Mouse (Mus musculus) spleen, adult 2 months (tissue): Measurements from ENCODE around the gene Mis18a. TPM values are rescaled to one million over a fixed set of nuclear protein-coding genes. Genes with fewer than 3 reads are reported as not detected.

ENCODE experiments used
- DNase-seq, 2 experiments: peaks; one replicate each; pipeline versions ENCODE4 v3.0.0 to v3.0.0-alpha.2; 2012 to 2021; ENCODE audit warnings: low spot score in 2 of 2, low read depth in 1 of 2
- H3K27ac ChIP-seq: fragments of 200-500 bp; 2 replicates; pipeline ENCODE4 v1.5.1; 2012; ENCODE audit warnings: low read length, inconsistent platforms; ENCODE audit not compliant: insufficient read depth
- H3K27me3 ChIP-seq: fragments of 200-500 bp; 2 replicates; pipeline ENCODE4 v1.6.1; 2012; ENCODE audit warnings: mild to moderate bottlenecking, moderate library complexity, low read length, inconsistent platforms; ENCODE audit not compliant: control insufficient read depth, insufficient read depth
- H3K36me3 ChIP-seq: fragments of 200-500 bp; 2 replicates; pipeline ENCODE4 v1.6.1; 2012; ENCODE audit warnings: mild to moderate bottlenecking, low read length, inconsistent platforms; ENCODE audit not compliant: control insufficient read depth, insufficient read depth
- H3K4me1 ChIP-seq: fragments of 200-500 bp; 2 replicates; pipeline ENCODE4 v1.6.1; 2011; ENCODE audit warnings: inconsistent platforms; ENCODE audit not compliant: control insufficient read depth, insufficient read depth, insufficient read length
- H3K4me3 ChIP-seq: fragments of 200-500 bp; 2 replicates; pipeline ENCODE4 v1.5.1; 2011; ENCODE audit warnings: mild to moderate bottlenecking, inconsistent platforms; ENCODE audit not compliant: insufficient read depth, insufficient read length; ENCODE audit errors: extremely low read depth
- CTCF ChIP-seq: fragments of 200-500 bp; IDR thresholded peaks from 2 replicates; pipeline ENCODE4 v1.5.1; 2011; ENCODE audit warnings: mild to moderate bottlenecking, inconsistent platforms; ENCODE audit not compliant: insufficient read depth, insufficient read length, insufficient replicate concordance; ENCODE audit errors: extremely low read depth
- POLR2A ChIP-seq: fragments of 200-500 bp; IDR thresholded peaks from 2 replicates; pipeline ENCODE4 v1.6.1; 2011; ENCODE audit warnings: low read depth, low read length, inconsistent platforms
- WGBS: fragments of 180-500 bp; shearing (Covaris S2); methylation state at CpG from one replicate; pipeline ENCODE4 v1.1.7; 2018; 5-methylcytosine and 5-hydroxymethylcytosine counted together
- polyA plus RNA-seq: library from polyadenylated mRNA; depleted of rRNA; stranded (reverse); fragments of >200 nt; gene quantifications from 2 replicates; pipeline ENCODE4 v1.2.3, GENCODE M21; 2012; rRNA removed

Gene Mis18a
- 14.6 and 18.8 TPM in 2 replicates for polyA plus RNA-seq

DNA sequence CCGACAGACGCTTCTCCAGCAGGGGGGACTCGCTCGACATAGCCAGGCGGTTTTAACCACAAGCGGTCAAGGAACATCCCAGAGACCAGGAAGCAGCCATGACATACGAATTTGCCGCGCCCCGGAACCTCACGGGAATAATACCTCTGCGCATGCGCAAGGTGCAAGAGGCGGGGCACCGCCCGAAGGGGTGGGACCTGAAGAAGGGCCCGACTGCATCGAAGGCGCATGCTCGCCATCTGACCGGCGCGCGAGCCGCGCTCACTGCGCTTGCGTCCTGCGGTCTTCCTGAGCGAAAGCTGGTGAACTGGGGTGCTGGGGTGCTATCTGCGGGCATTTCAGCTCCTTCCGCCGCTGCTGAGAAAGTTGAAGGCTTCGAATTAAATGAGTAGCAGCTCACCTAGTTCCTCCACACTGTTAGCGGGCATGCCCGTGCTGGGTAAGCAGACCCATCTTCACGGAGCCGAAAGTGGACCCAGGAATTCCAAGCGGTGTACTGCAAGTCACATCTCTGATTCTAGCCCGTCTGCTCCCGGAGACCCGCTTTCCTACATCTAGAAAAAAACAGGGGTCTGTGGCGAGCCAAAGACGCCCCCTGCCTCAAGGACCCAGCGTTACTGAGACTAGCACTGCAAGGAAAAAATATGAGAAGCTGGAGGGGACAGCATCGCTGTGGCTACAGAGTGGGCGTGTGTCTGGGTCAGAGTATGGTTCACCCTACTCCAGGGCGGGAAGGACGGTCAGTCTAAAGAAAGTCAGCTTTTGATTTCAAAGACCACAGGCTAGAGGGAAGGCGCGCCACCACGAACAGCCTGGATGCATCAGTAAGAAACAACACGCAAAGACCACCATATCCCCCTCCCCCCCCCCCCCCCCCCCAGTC lies at the start of gene Mis18a:
Gene Mis18a (minus strand): TSS at position 172 of the 883 bp plus-strand sequence.
- Histone ChIP-seq H3K4me3 (peak within 1 kb of the TSS; percentile 92), H3K36me3 (no peaks in the 10 kb centered on the region), H3K27me3 (no peaks in the 10 kb centered on the region), H3K4me1 (no peaks in the 10 kb centered on the region), H3K27ac (peak within 1 kb of the TSS; percentile 47)
- TF ChIP-seq POLR2A: peak; percentile 65
- TF ChIP-seq CTCF: no peak
- peak; percentile 85 to 94 for DNase-seq
- WGBS: 4% methylated on average over 53 of the region's 53 CpGs

DNA sequence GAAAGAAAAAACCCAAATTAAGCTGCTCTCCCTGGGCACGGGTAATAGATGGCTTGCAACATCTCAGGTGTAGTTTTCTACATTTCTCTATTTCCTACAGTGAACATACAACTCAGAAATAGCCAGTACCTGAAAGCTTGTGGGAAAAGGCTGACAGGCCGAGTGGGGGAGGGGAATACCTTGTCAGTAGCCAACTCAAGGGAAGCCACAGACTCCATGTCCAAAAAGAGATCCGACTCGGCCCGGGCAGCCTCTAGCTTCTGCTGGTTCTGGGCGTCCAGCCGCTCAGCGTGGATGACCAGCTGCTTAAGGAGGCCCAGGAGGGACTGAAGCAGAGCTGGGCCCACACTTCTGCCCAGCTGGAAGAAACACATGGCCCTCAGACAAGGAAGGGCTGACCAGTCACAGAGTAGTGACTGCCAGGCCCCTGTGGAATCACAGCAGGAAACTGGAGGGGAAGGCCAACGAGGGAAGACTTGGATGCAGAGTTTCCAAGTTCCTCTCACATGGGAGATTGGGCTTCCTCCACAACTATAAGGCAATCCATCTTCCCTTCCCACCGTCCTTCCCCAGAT lies 48.8 kb upstream of the Mis18a start:
- Histone ChIP-seq H3K4me3 (no peak overlapping the region), H3K36me3 (peaks cover 57% of the 10 kb centered on the region), H3K27ac (no peak overlapping the region), H3K27me3 (no peaks in the 10 kb centered on the region), H3K4me1 (no peaks in the 10 kb centered on the region)
- TF ChIP-seq POLR2A (no peak), CTCF (no peak)
- 89% methylated on average over 10 of the region's 10 CpGs for WGBS
- DNase-seq: no peak

GRCm38 (mm10) chr16:90774646-90775045 lies 47.4 kb upstream of the Mis18a start:
- Histone ChIP-seq H3K27me3 (no peaks in the 10 kb centered on the region), H3K4me3 (no peak overlapping the region), H3K4me1 (no peaks in the 10 kb centered on the region), H3K27ac (no peak overlapping the region), H3K36me3 (peaks cover 53% of the 10 kb centered on the region)
- no peak for DNase-seq
- WGBS: 96% methylated on average over 6 of the region's 6 CpGs
- no peak for TF ChIP-seq CTCF
- no peak for TF ChIP-seq POLR2A

GRCm38 (mm10) chr16:90774216-90774615 lies 47.0 kb upstream of the Mis18a start:
- no peak for DNase-seq
- Histone ChIP-seq H3K4me3 (no peak overlapping the region), H3K36me3 (peaks cover 56% of the 10 kb centered on the region), H3K27me3 (no peaks in the 10 kb centered on the region), H3K4me1 (no peaks in the 10 kb centered on the region), H3K27ac (no peak overlapping the region)
- TF ChIP-seq POLR2A (no peak), CTCF (no peak)
- WGBS: 94% methylated on average over 12 of the region's 12 CpGs

DNA sequence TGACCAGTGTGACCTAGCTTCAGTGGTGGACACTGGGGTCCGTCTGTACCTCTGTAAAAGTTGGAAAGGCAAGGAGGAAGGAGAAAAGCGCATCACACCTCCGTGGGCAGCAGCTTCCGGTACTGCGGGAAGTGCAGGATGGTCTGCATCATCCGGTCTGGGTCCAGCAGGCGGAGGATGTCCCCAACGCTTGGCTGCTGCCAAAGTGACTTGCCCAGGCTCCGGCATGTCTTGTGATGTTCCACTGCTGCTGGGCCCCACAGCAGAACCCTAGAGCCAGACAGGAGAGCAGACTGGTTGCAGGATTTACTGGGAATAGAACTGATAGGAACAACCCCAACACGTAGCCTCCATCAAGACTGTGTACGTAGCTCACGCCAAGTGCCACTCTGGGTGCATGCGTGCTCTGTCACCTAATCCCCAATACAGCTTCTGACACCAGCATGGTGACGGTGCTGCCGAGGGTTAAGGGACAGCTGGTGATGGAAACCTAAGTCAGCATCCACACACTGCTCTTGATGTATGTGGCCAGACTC lies 39.8 kb upstream of the Mis18a start:
- DNase-seq: no peak
- Histone ChIP-seq H3K36me3 (peaks cover 37% of the 10 kb centered on the region), H3K27ac (no peak overlapping the region), H3K27me3 (no peaks in the 10 kb centered on the region), H3K4me3 (no peak overlapping the region), H3K4me1 (no peaks in the 10 kb centered on the region)
- 96% methylated on average over 15 of the region's 15 CpGs for WGBS
- TF ChIP-seq CTCF: no peak

DNA sequence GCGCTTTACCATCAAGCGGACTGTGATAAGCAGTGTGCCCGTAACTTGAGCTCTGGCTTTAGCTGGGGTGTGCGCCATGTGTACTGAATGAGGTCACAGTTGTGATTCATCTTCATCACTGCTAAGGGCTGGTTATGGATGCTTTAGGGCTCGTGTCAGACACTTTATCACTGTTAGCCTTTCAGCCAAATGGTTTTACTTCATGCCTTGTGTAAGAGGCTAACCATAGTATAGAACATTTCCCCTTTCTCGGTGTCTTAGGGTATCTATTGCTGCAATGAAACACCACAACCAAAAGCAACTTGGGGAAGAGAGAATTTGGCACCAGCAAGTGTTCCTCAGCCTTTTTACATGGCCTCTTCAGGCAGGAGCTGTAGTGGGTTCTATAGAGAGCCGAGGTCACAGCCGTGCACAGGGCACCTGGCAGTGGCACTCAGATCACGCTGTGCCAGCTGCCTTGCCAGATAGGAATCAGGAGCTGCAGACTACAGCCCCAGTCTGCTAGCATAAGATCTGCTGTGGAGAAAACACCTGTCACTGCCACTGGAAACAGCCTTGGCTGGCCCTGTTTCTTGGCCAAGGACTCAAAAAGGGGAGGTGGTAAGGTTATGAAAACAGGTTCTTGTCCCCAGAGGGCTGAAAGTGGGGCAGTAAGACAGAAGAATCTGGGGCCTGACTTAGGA lies 38.1 kb upstream of the Mis18a start:
- 85% methylated on average over 9 of the region's 9 CpGs for WGBS
- no peaks in the 10 kb centered on the region for H3K27me3 ChIP-seq
- TF ChIP-seq CTCF (no peak), POLR2A (no peak)
- DNase-seq: no peak
- no peak overlapping the region for H3K27ac ChIP-seq
- H3K36me3 ChIP-seq: peaks cover 44% of the 10 kb centered on the region
- H3K4me3 ChIP-seq: no peak overlapping the region
- no peaks in the 10 kb centered on the region for H3K4me1 ChIP-seq
